10 mouse cellular contexts compared by ENCODE assay signal in the genomic region with DNA sequence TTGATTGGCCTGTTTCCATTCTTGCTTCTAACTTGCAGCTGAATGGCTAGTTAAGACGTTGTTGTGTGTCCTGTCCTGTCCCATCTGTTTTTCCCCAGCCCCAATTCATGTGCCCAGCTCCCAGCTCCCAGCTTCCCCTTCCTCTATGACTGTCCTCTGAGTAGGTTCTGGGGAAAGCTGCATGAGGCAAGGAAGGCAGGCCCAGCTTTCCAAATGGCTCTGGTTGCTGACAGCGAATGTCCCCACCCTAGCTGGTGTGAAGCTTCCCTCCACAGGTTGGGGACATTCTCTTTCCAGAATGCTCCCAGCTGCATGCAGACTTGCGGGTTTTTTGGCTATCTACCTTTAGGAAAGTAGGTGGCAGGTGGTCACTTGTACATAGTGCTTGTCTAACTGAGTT.
DNase-seq lines count a peak whose midpoint lies in the region; ATAC-seq lines count a peak whose summit lies in the region.
"Had no signal": no experiment of that assay in that cellular context is flagged by ENCODE, and none has a peak within 500 bp of the region (broad histone marks: within the 10 kb centered on the region; RNA-seq: fewer than 3 reads in every experiment).

No protein-coding gene starts in this region.

- H3K4me2 ChIP-seq in midbrain, embryonic 14.5 days (ENCODE audit: low read length), result no peak overlapping the region
- H3K4me2 ChIP-seq in hindbrain, embryonic 11.5 days (replicated peaks; ENCODE audit: low read depth, low read length), result no peak overlapping the region
- no peak overlapping the region for H3K4me2 ChIP-seq in neural tube, embryonic 14.5 days (ENCODE audit: low read depth, low read length)

- peak overlapping the region; percentile 75 for H3K27ac ChIP-seq in heart, embryonic 10.5 days
- H3K27ac ChIP-seq in midbrain, embryonic 10.5 days (replicated peaks), result peak overlapping the region; percentile 74
- H3K27ac ChIP-seq in midbrain, embryonic 14.5 days (replicated peaks; ENCODE audit: low read depth, low read length), result no peak overlapping the region; the same call in 1 of the 2 replicates
- peak overlapping the region; percentile 30; the same call in 1 of the 2 replicates for H3K27ac ChIP-seq in hindbrain, embryonic 11.5 days (ENCODE audit: low read depth, low read length)
- peak overlapping the region; percentile 44; the same call in 1 of the 2 replicates for H3K27ac ChIP-seq in neural tube, embryonic 14.5 days (ENCODE audit: low read depth, low read length)

- H3K4me3 ChIP-seq in heart, embryonic 10.5 days, result no peak overlapping the region
- H3K4me3 ChIP-seq in midbrain, embryonic 10.5 days, result no peak overlapping the region
- no peak overlapping the region for H3K4me3 ChIP-seq in midbrain, embryonic 14.5 days (replicated peaks; ENCODE audit: low read depth, low read length)
- H3K4me3 ChIP-seq in hindbrain, embryonic 11.5 days (ENCODE audit: low read depth, low read length), result no peak overlapping the region
- no peak overlapping the region for H3K4me3 ChIP-seq in neural tube, embryonic 14.5 days (ENCODE audit: low read depth, low read length)
- H3K4me3 ChIP-seq: erythroblast, embryonic 14.5 days had no signal

- no peaks in the 10 kb centered on the region for H3K27me3 ChIP-seq in heart, embryonic 10.5 days (ENCODE audit: insufficient read depth, poor library complexity, severe bottlenecking)
- no peaks in the 10 kb centered on the region for H3K27me3 ChIP-seq in midbrain, embryonic 10.5 days (ENCODE audit: low read depth, poor library complexity, severe bottlenecking)
- H3K27me3 ChIP-seq in midbrain, embryonic 14.5 days (ENCODE audit: control insufficient read depth, insufficient read depth, low read length), result no peaks in the 10 kb centered on the region
- H3K27me3 ChIP-seq in hindbrain, embryonic 11.5 days (ENCODE audit: control insufficient read depth, insufficient read depth, low read length), result no peaks in the 10 kb centered on the region
- no peaks in the 10 kb centered on the region for H3K27me3 ChIP-seq in neural tube, embryonic 14.5 days (ENCODE audit: control insufficient read depth, insufficient read depth, low read length)

- DNase-seq in heart, embryonic 10.5 days (ENCODE audit: low spot score), result no peak
- DNase-seq in heart, adult 9 months (ENCODE audit: low spot score in 2 of 2), result no peak
- no peak for DNase-seq in midbrain, embryonic 10.5 days (ENCODE audit: low spot score)
- no peak for DNase-seq in midbrain, embryonic 14.5 days
- no peak for DNase-seq in hindbrain, embryonic 11.5 days (ENCODE audit: low spot score)
- DNase-seq in cerebellum, adult 11-12 months, result no peak
- DNase-seq in adrenal gland, adult 18-20 months (ENCODE audit: low spot score in 2 of 2), result no peak
- DNase-seq: right cerebral cortex, postnatal 14 days had no signal

- H3K9me3 ChIP-seq in heart, embryonic 10.5 days, result no peaks in the 10 kb centered on the region
- H3K9me3 ChIP-seq in midbrain, embryonic 10.5 days (replicated peaks), result no peaks in the 10 kb centered on the region
- no peaks in the 10 kb centered on the region for H3K9me3 ChIP-seq in midbrain, embryonic 14.5 days (ENCODE audit: control insufficient read depth, low read length)
- no peaks in the 10 kb centered on the region for H3K9me3 ChIP-seq in hindbrain, embryonic 11.5 days (ENCODE audit: control insufficient read depth, low read length)
- H3K9me3 ChIP-seq in neural tube, embryonic 14.5 days (ENCODE audit: control insufficient read depth, low read length), result no peaks in the 10 kb centered on the region

- ATAC-seq in midbrain, embryonic 14.5 days (ENCODE audit: low FRiP score, low TSS enrichment), result no peak
- peak; percentile 26; the same call in 1 of the 2 replicates for ATAC-seq in hindbrain, embryonic 11.5 days (ENCODE audit: low FRiP score)
- ATAC-seq in neural tube, embryonic 14.5 days (ENCODE audit: low read depth), result no peak

- peaks cover 6% of the 10 kb centered on the region; the same call in 1 of the 2 replicates for H3K36me3 ChIP-seq in heart, embryonic 10.5 days
- peaks cover 23% of the 10 kb centered on the region; the same call in 1 of the 2 replicates for H3K36me3 ChIP-seq in midbrain, embryonic 10.5 days
- no peaks in the 10 kb centered on the region for H3K36me3 ChIP-seq in midbrain, embryonic 14.5 days (ENCODE audit: control insufficient read depth, insufficient read depth, low read length)
- no peaks in the 10 kb centered on the region for H3K36me3 ChIP-seq in hindbrain, embryonic 11.5 days (ENCODE audit: control insufficient read depth, insufficient read depth, low read length)
- H3K36me3 ChIP-seq in neural tube, embryonic 14.5 days (ENCODE audit: control insufficient read depth, insufficient read depth, low read length), result no peaks in the 10 kb centered on the region

- H3K9ac ChIP-seq in midbrain, embryonic 14.5 days (replicated peaks; ENCODE audit: low read length), result no peak overlapping the region
- no peak overlapping the region for H3K9ac ChIP-seq in hindbrain, embryonic 11.5 days (ENCODE audit: low read depth, low read length)
- H3K9ac ChIP-seq in neural tube, embryonic 14.5 days (replicated peaks; ENCODE audit: low read depth, low read length), result no peak overlapping the region

- H3K4me1 ChIP-seq in heart, embryonic 10.5 days, result peaks cover 97% of the 10 kb centered on the region
- H3K4me1 ChIP-seq in midbrain, embryonic 10.5 days, result peaks cover 78% of the 10 kb centered on the region
- H3K4me1 ChIP-seq in midbrain, embryonic 14.5 days (ENCODE audit: control insufficient read depth, insufficient read depth, low read length), result peaks cover 20% of the 10 kb centered on the region
- peaks cover 4% of the 10 kb centered on the region for H3K4me1 ChIP-seq in hindbrain, embryonic 11.5 days (replicated peaks; ENCODE audit: control insufficient read depth, insufficient read depth, low read length)
- peaks cover 31% of the 10 kb centered on the region for H3K4me1 ChIP-seq in neural tube, embryonic 14.5 days (ENCODE audit: control insufficient read depth, insufficient read depth, low read length)

- WGBS in heart, embryonic 10.5 days, result 64% methylated on average over 3 of the region's 3 CpGs
- WGBS in midbrain, embryonic 10.5 days, result 78% methylated on average over 3 of the region's 3 CpGs
- 64% methylated on average over 3 of the region's 3 CpGs for WGBS in midbrain, embryonic 14.5 days
- WGBS in hindbrain, embryonic 11.5 days, result 76% methylated on average over 3 of the region's 3 CpGs
- 63% methylated on average over 3 of the region's 3 CpGs for WGBS in neural tube, embryonic 14.5 days
